Mouse (Mus musculus) forebrain, postnatal 0 days (tissue): Measurements from ENCODE around the gene Zfp524. TPM values are rescaled to one million over a fixed set of nuclear protein-coding genes. Genes with fewer than 3 reads are reported as not detected.

Experiments
- ATAC-seq: fragments of 200-750 bp; cut with Nextera tagmentation; 2 replicates; pipeline ENCODE4 v1.8.0; 2017; ENCODE audit warnings: mild to moderate bottlenecking, moderate library complexity
- DNase-seq: peaks from one replicate; pipeline ENCODE4 v3.0.0-alpha.2; 2015
- H3K27ac ChIP-seq: fragments of 300-500 bp; sonication (generic); 2 replicates; pipeline ENCODE4 v1.5.1; 2014; ENCODE audit warnings: low read depth, mild to moderate bottlenecking, antibody characterized with exemption, low read length, moderate library complexity, mixed read lengths
- H3K27me3 ChIP-seq: fragments of 300-500 bp; sonication (generic); 2 replicates; pipeline ENCODE4 v1.6.1; 2014; ENCODE audit warnings: mild to moderate bottlenecking, low read length, mixed read lengths; ENCODE audit not compliant: insufficient read depth
- H3K36me3 ChIP-seq: fragments of 300-500 bp; sonication (generic); 2 replicates; pipeline ENCODE4 v1.6.1; 2014; ENCODE audit warnings: mild to moderate bottlenecking, moderate library complexity; ENCODE audit not compliant: insufficient read depth
- H3K4me1 ChIP-seq: fragments of 300-500 bp; sonication (generic); 2 replicates; pipeline ENCODE4 v1.6.1; 2014; ENCODE audit warnings: antibody characterized with exemption; ENCODE audit not compliant: insufficient read depth
- H3K4me2 ChIP-seq: fragments of 300-500 bp; sonication (generic); 2 replicates; pipeline ENCODE4 v1.6.1; 2014; ENCODE audit warnings: low read depth, mild to moderate bottlenecking, moderate library complexity
- H3K4me3 ChIP-seq: fragments of 300-500 bp; sonication (generic); 2 replicates; pipeline ENCODE4 v1.5.1; 2014; ENCODE audit warnings: low read depth, low read length, mixed read lengths
- H3K9ac ChIP-seq: fragments of 300-500 bp; sonication (generic); 2 replicates; pipeline ENCODE4 v1.6.1; 2014; ENCODE audit warnings: mild to moderate bottlenecking
- H3K9me3 ChIP-seq: fragments of 300-500 bp; sonication (generic); 2 replicates; pipeline ENCODE4 v1.6.1; 2016; ENCODE audit warnings: low read length
- CTCF ChIP-seq: sonication (generic); IDR thresholded peaks from 2 replicates; pipeline ENCODE4 v1.5.1; 2016; ENCODE audit warnings: antibody characterized with exemption, control low read depth, low read depth
- WGBS: fragments of 180-500 bp; shearing (Covaris S2); extraction: QIAGEN DNeasy Blood & Tissue Kit; methylation state at CpG from one replicate; pipeline ENCODE4 v1.1.7; 2014; 5-methylcytosine and 5-hydroxymethylcytosine counted together
- polyA plus RNA-seq: library from polyadenylated mRNA; unstranded; fragments of >200 nt; fragmentation: Nextera tagmentation; extraction: Ambion mirVana; gene quantifications from 2 replicates; pipeline ENCODE4 v1.2.1, GENCODE M21; 2015
- total RNA-seq: library from RNA; depleted of rRNA; stranded (reverse); fragments of >200 nt; gene quantifications from 2 replicates; pipeline ENCODE4 v1.2.3, GENCODE M21; 2014

Zfp524 gene
- total and polyA plus RNA-seq, 2 experiments from 2014 or later: 5.0 to 6.4 TPM

DNA sequence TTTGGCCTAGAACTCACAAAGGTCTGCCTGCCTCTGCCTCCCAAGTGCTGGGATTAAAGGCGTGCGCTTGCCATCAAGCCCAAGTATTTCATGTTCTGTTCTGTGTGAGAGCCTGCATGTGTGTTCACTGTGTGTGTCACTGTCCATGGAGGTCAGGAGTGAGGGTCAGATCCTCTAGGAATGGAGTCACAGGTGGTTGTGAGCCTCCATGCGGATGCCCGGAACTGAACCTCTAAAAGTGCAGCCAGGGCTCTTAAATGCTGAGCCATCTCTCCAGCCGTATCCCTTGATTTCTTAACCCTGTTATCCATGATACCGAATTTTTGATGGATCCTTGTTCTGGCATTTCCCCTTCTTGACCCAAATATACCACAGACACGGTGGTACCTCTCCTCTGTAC is 22.8 kb downstream of the Zfp524 start:
- 0 out of 2 replicates have a peak overlapping the region, but pooled peaks have one; percentile 67 for H3K4me3 ChIP-seq
- no peaks in the 10 kb centered on the region for H3K9me3 ChIP-seq
- no peak for TF ChIP-seq CTCF
- WGBS: 93% methylated on average over 7 of the region's 7 CpGs
- ATAC-seq (no peak), DNase-seq (no peak)
- no peak overlapping the region for H3K9ac ChIP-seq
- H3K4me1 ChIP-seq: peaks cover 11% of the 10 kb centered on the region; the same call in 1 of the 2 replicates
- peak overlapping the region; percentile 57; the same call in 1 of the 2 replicates for H3K4me2 ChIP-seq
- H3K36me3 ChIP-seq: peaks cover 36% of the 10 kb centered on the region
- H3K27ac ChIP-seq: no peak overlapping the region
- no peaks in the 10 kb centered on the region for H3K27me3 ChIP-seq

DNA sequence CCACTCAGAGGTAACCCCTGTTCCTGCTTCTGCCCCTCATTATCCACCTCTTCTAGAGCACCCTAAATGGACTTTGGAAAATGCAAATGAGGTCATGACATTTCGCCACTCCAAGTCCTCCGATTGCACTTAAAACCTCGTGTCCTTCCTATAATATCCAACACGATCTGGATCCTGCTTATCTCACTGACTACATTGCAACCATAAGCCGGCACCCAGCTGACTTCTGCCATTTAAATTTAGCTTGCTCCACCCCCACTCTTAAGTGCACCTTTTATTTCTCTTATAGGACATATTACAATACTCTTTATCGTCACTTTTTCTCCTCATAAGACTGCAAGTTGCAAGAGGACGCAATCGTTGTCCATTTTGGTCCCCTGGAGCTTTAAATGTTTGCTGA is 23.3 kb downstream of the Zfp524 start:
- no peak for DNase-seq
- no peaks in the 10 kb centered on the region for H3K27me3 ChIP-seq
- H3K36me3 ChIP-seq: peaks cover 31% of the 10 kb centered on the region
- peak overlapping the region; percentile 76 for H3K9ac ChIP-seq
- no peak for ATAC-seq
- H3K9me3 ChIP-seq: no peaks in the 10 kb centered on the region
- H3K4me2 ChIP-seq: peak overlapping the region; percentile 57
- no peak for TF ChIP-seq CTCF
- peak overlapping the region; percentile 96 for H3K27ac ChIP-seq
- peak overlapping the region; percentile 67 for H3K4me3 ChIP-seq
- H3K4me1 ChIP-seq: peaks cover 11% of the 10 kb centered on the region; the same call in 1 of the 2 replicates
- 82% methylated on average over 8 of the region's 8 CpGs for WGBS

DNA sequence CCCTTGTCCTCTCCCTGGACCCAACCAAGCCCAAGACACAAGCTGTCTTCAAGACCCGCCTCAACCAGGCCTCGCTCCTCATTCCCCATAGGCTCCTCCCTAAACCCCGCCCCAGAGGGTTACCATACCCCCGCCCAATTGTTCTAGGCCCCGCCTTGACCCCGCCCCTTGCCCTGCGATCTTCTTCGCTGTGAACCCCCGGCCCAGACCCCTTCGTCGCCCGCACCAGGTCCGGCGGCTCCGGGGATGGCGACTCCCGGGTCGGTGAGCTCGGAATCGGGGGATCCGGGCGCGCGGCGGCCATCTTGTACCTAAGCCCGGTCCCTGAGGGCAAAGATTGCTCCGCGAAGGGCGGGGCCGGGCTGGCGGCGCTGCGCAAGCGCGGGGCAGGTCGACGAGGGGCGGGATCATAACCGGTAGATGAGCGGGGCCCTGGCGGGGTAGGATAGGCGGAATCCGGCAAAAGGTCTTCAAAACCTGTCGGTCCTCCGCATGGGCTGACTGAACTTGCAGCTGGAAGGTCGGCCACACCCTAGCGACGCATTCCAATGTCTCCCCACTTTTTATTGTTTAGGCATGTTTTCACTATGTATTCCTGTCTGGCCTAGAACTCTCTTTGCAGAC is 24.0 kb downstream of the Zfp524 start, which contains the start of gene Zfp784:
Zfp784 (minus strand) TSS at position 338 of the 624 bp plus-strand sequence.
- peak within 1 kb of the TSS; percentile 96 for H3K27ac ChIP-seq
- peak within 1 kb of the TSS; percentile 57 for H3K4me2 ChIP-seq
- H3K36me3 ChIP-seq: peaks cover 24% of the 10 kb centered on the region
- peaks cover 11% of the 10 kb centered on the region; the same call in 1 of the 2 replicates for H3K4me1 ChIP-seq
- no peaks in the 10 kb centered on the region for H3K9me3 ChIP-seq
- peak within 1 kb of the TSS; percentile 76 for H3K9ac ChIP-seq
- no peak for TF ChIP-seq CTCF
- ATAC-seq (peak; percentile 98), DNase-seq (peak; percentile 93)
- H3K4me3 ChIP-seq: peak within 1 kb of the TSS; percentile 67
- H3K27me3 ChIP-seq: no peaks in the 10 kb centered on the region
- under 1% methylated on average over 48 of the region's 48 CpGs for WGBS

DNA sequence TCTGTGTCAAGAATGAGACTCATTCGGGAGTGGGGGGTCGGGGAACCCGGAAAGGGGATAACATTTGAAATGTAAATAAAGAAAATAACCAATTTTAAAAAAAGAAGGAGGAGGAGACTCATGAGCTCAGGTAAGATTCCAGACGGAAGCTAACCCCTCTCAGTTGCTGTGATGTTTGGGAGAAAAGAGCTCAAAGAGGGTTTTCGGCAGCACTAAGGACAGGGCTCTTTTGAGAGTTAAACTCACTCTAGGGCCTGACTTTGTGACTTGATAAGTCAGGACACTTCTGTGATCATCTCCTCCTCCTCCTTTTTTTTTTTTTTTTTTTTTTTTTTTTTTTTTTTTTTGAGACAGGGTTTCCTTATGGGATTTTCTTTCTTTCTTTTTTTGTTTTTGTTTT is 24.7 kb downstream of the Zfp524 start:
- peak overlapping the region; percentile 76 for H3K9ac ChIP-seq
- ATAC-seq (no peak), DNase-seq (no peak)
- H3K4me3 ChIP-seq: peak overlapping the region; percentile 67
- peak overlapping the region; percentile 57 for H3K4me2 ChIP-seq
- H3K36me3 ChIP-seq: peaks cover 17% of the 10 kb centered on the region
- H3K27me3 ChIP-seq: no peaks in the 10 kb centered on the region
- 31% methylated on average over 5 of the region's 5 CpGs for WGBS
- peaks cover 11% of the 10 kb centered on the region; the same call in 1 of the 2 replicates for H3K4me1 ChIP-seq
- no peak for TF ChIP-seq CTCF
- H3K27ac ChIP-seq: no peak overlapping the region
- no peaks in the 10 kb centered on the region for H3K9me3 ChIP-seq

DNA sequence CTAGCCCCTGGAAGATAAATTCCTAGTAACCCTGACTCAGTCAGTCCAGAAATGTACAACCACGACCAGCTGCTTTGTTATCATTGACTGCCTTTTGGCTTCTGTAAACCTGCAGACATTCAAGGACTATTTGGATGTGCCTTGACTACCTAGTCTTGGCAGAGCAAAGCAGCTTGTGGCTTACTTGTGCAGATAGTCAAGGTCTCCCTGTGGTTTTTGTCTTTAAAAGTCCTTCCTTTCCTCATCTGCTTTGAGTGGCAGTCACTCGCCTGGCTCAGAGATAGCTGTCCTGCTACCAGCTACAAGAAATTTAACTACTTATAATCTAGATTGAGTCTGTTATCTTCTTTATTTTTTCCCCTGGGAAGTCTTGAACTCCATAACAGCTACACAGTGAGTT is 30.8 kb downstream of the Zfp524 start:
- DNase-seq (no peak), ATAC-seq (no peak)
- 86% methylated on average over 2 of the region's 2 CpGs for WGBS
- H3K9me3 ChIP-seq: no peaks in the 10 kb centered on the region
- no peak overlapping the region for H3K4me3 ChIP-seq
- no peak overlapping the region for H3K9ac ChIP-seq
- H3K27ac ChIP-seq: no peak overlapping the region
- H3K27me3 ChIP-seq: no peaks in the 10 kb centered on the region
- peaks cover 3% of the 10 kb centered on the region; the same call in 1 of the 2 replicates for H3K36me3 ChIP-seq
- H3K4me1 ChIP-seq: no peaks in the 10 kb centered on the region
- H3K4me2 ChIP-seq: no peak overlapping the region
- TF ChIP-seq CTCF: no peak

DNA sequence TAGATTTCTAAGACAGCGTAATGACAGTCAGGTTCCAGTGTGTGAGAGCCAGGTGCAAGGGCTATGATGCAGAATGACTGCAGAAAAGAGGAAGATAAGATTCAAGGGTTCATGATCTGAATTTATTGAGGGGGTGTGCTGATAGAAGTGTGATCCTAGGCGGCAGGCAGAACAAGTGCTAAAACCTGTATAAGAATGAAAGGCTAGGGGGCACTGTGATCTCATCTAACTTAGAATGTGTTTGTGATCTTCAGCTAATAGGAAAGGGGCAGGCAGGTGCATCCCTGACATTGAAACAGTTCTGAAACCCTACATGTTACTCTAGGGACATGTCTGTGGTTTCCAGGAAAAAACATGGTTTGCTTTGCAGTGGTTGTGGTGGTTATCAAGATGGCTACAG is 31.9 kb downstream of the Zfp524 start:
- ATAC-seq (no peak), DNase-seq (no peak)
- Histone ChIP-seq H3K4me3 (no peak overlapping the region), H3K27me3 (no peaks in the 10 kb centered on the region), H3K9me3 (no peaks in the 10 kb centered on the region), H3K9ac (no peak overlapping the region), H3K4me1 (peaks cover 4% of the 10 kb centered on the region; the same call in 1 of the 2 replicates), H3K4me2 (no peak overlapping the region), H3K36me3 (peaks cover 3% of the 10 kb centered on the region; the same call in 1 of the 2 replicates), H3K27ac (no peak overlapping the region)
- TF ChIP-seq CTCF: peak; percentile 6; the same call in 1 of the 2 replicates
- 65% methylated on average over 2 of the region's 2 CpGs for WGBS

DNA sequence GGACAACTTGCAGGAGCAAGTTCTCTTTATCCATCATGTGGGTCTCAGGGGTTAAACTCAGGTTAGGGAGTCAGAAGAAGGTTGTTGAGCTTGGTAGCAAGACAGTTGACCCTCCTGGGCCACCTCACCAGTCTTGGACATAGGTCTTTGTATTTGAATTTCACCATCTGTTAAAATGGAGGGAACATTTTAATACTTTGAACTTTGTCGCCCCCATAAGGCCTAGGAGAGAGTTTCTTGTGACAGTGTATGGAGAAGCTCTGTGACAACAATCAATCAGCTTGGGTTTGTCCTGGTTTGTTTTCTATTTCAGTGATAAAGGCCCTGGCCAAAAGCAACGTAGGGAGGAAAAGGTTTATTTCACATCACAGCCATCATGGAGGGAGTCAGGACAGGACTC is 33.1 kb downstream of the Zfp524 start:
- Histone ChIP-seq H3K9me3 (no peaks in the 10 kb centered on the region), H3K4me3 (no peak overlapping the region), H3K27me3 (no peaks in the 10 kb centered on the region), H3K36me3 (no peaks in the 10 kb centered on the region), H3K4me2 (no peak overlapping the region), H3K27ac (no peak overlapping the region), H3K4me1 (peaks cover 4% of the 10 kb centered on the region; the same call in 1 of the 2 replicates), H3K9ac (no peak overlapping the region)
- ATAC-seq (no peak), DNase-seq (peak; percentile 52)
- WGBS: 30% methylated on average over 2 of the region's 2 CpGs
- peak; percentile 41 for TF ChIP-seq CTCF
